Mouse (Mus musculus) embryonic facial prominence, embryonic 11.5 days (tissue): ENCODE results near the gene Hs6st1. TPM values are rescaled to one million over a fixed set of nuclear protein-coding genes. Genes with fewer than 3 reads are reported as not detected.

ENCODE experiments used
- ATAC-seq: fragments of 200-750 bp; cut with Nextera tagmentation; replicated peaks from 2 replicates; pipeline ENCODE4 v1.8.0; 2017; ENCODE audit warnings: low read depth; ENCODE audit not compliant: insufficient number of reproducible peaks, low FRiP score, low TSS enrichment
- DNase-seq: peaks from one replicate; pipeline ENCODE4 v3.0.0-alpha.2; 2015; ENCODE audit warnings: low spot score
- H3K27ac ChIP-seq: fragments of 300-500 bp; sonication (generic); replicated peaks from 2 replicates; pipeline ENCODE4 v1.5.1; 2014; ENCODE audit warnings: mild to moderate bottlenecking, low read depth, low read length, control low read depth
- H3K27me3 ChIP-seq: fragments of 300-500 bp; sonication (generic); 2 replicates; pipeline ENCODE4 v1.6.1; 2014; ENCODE audit warnings: mild to moderate bottlenecking, low read length, moderate library complexity, mixed read lengths; ENCODE audit not compliant: control insufficient read depth, insufficient read depth
- H3K36me3 ChIP-seq: fragments of 300-500 bp; sonication (generic); replicated peaks from 2 replicates; pipeline ENCODE4 v1.6.1; 2014; ENCODE audit warnings: low read depth, mild to moderate bottlenecking, low read length, moderate library complexity, mixed read lengths; ENCODE audit not compliant: control insufficient read depth, insufficient read depth
- H3K4me1 ChIP-seq: fragments of 300-500 bp; sonication (generic); 2 replicates; pipeline ENCODE4 v1.6.1; 2014; ENCODE audit warnings: low read length, mixed read lengths; ENCODE audit not compliant: control insufficient read depth, insufficient read depth
- H3K4me2 ChIP-seq: fragments of 300-500 bp; sonication (generic); 2 replicates; pipeline ENCODE4 v1.6.1; 2014; ENCODE audit warnings: low read depth, mild to moderate bottlenecking, control low read depth, low read length, moderate library complexity
- H3K4me3 ChIP-seq: fragments of 300-500 bp; sonication (generic); 2 replicates; pipeline ENCODE4 v1.5.1; 2014; ENCODE audit warnings: low read depth, low read length, control low read depth
- H3K9ac ChIP-seq: fragments of 300-500 bp; sonication (generic); replicated peaks from 2 replicates; pipeline ENCODE4 v1.6.1; 2014; ENCODE audit warnings: mild to moderate bottlenecking, control low read depth, low read length
- H3K9me3 ChIP-seq: fragments of 300-500 bp; sonication (generic); replicated peaks from 2 replicates; pipeline ENCODE4 v1.6.1; 2016; ENCODE audit warnings: mild to moderate bottlenecking, low read length, inconsistent platforms, mixed read lengths; ENCODE audit not compliant: control insufficient read depth
- WGBS: fragments of 180-500 bp; shearing (Covaris S2); extraction: QIAGEN DNeasy Blood & Tissue Kit; methylation state at CpG from one replicate; pipeline ENCODE4 v1.1.7; 2014; 5-methylcytosine and 5-hydroxymethylcytosine counted together
- polyA plus RNA-seq: library from polyadenylated mRNA; unstranded; fragments of >200 nt; fragmentation: Nextera tagmentation; extraction: Ambion mirVana; gene quantifications from 2 replicates; pipeline ENCODE4 v1.2.1, GENCODE M21; 2014

Hs6st1 gene
- polyA plus RNA-seq, 1 experiment from 2014 or later: 10.9 TPM

DNA sequence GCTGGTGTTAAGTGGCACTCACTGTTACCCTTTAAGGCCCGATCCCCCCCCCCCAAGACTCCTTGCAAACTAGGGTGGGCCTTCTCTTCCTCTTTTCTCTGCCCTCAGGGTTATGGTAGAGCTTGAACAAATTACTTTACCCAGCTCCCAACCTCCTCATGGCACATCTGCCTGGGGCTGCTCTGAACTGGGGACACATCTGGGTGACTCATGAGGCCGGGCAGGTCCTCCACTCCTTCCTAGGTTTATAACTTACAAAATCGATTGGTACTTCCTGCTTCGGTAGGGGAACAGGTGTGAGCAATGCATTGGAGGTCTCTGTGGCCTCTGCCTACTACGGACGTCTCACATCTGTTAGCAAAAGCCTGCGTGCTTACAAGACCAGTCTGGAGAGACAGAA lies 3.0 kb downstream of the Hs6st1 start:
- WGBS: 78% methylated on average over 7 of the region's 7 CpGs
- H3K4me2 ChIP-seq: peak overlapping the region; percentile 96; the same call in 1 of the 2 replicates
- H3K27ac ChIP-seq: no peak overlapping the region
- H3K27me3 ChIP-seq: peaks cover 6% of the 10 kb centered on the region; the same call in 1 of the 2 replicates
- H3K4me1 ChIP-seq: peaks cover 3% of the 10 kb centered on the region
- DNase-seq (no peak), ATAC-seq (no peak)
- H3K9me3 ChIP-seq: no peaks in the 10 kb centered on the region
- no peak overlapping the region for H3K9ac ChIP-seq
- no peak overlapping the region for H3K4me3 ChIP-seq
- no peaks in the 10 kb centered on the region for H3K36me3 ChIP-seq

GRCm38 (mm10) chr1:36071611-36072010 lies 3.4 kb downstream of the Hs6st1 start:
- no peak overlapping the region for H3K4me2 ChIP-seq
- no peaks in the 10 kb centered on the region for H3K36me3 ChIP-seq
- no peaks in the 10 kb centered on the region for H3K9me3 ChIP-seq
- no peak overlapping the region for H3K9ac ChIP-seq
- 89% methylated on average over 3 of the region's 3 CpGs for WGBS
- no peak for ATAC-seq
- H3K4me1 ChIP-seq: peaks cover 3% of the 10 kb centered on the region
- peaks cover 6% of the 10 kb centered on the region; the same call in 1 of the 2 replicates for H3K27me3 ChIP-seq
- no peak overlapping the region for H3K4me3 ChIP-seq
- DNase-seq: no peak
- H3K27ac ChIP-seq: no peak overlapping the region

DNA sequence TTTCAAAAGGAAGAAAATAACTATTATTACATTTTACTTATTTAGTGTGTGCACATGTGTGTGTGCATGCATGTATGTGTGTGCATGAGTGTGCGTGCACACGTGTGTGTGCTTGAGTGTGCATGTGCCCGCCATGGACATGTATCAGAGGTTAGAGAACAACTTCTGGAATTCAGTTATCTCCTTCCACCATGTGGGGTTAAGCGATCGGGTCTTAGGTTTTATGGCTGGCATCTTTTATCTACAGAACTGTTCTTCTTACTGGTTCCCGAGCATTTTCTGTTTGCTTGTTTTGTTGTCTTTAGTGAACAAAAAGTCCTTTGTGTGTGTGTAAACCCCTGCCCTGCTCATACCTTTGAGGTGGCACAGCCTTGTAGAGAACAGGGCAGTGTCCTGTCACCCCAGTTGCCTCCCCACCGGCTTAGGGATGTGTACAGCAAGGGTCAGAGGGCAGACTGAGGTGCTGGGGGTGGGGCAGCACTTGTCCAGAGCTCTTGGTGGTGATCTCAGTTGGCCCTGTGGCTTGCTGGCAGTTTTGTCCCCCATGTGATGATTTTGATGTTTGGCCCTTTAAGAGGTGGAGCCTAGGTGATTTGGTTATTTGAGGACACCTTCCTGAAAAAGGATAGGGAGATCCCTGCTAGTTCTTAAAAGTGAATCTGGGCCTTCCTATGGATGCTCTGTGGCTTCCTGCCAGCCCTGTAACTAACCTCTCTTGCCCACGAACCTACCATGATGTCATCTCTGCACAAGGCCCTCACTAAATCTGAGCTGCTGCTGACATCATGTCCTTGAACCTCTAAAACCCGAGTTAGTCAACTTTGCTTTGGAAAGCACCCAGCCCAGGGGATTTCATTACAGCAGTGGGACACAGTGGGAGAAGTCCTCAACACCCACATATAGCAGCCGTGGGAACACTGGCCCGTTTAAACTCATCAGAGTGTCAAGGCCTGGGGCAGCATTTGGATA lies 4.7 kb downstream of the Hs6st1 start:
- Histone ChIP-seq H3K4me3 (no peak overlapping the region), H3K9ac (no peak overlapping the region; the same call in 1 of the 2 replicates), H3K4me2 (no peak overlapping the region; the same call in 1 of the 2 replicates), H3K9me3 (no peaks in the 10 kb centered on the region), H3K4me1 (peaks cover 3% of the 10 kb centered on the region), H3K27me3 (peaks cover 6% of the 10 kb centered on the region; the same call in 1 of the 2 replicates), H3K27ac (no peak overlapping the region), H3K36me3 (no peaks in the 10 kb centered on the region)
- no peak for ATAC-seq
- no peak for DNase-seq
- WGBS: 60% methylated on average over 11 of the region's 11 CpGs

DNA sequence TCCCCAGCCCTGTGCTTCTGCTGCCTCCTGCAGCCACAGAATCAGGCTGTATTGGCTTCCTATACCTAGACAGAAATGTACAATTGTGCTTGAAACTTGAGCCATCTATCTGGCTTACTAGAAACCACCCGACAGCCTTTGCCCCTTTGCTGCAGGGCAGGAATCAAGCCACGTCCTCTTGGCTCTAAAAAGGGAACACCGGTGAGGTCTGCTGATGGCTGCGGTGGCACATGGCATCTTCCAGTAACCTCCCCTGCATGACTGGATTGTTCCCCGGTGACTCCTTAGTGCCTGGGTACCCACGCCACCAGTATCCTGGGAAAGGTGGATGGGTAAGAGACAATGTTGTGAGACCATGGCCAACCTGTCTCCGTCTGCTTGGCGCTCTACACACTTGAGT lies 5.4 kb downstream of the Hs6st1 start:
- Histone ChIP-seq H3K27me3 (peaks cover 6% of the 10 kb centered on the region; the same call in 1 of the 2 replicates), H3K36me3 (no peaks in the 10 kb centered on the region), H3K4me1 (peaks cover 3% of the 10 kb centered on the region), H3K4me2 (no peak overlapping the region; the same call in 1 of the 2 replicates), H3K27ac (no peak overlapping the region), H3K9me3 (no peaks in the 10 kb centered on the region), H3K4me3 (no peak overlapping the region), H3K9ac (no peak overlapping the region; the same call in 1 of the 2 replicates)
- DNase-seq (no peak), ATAC-seq (no peak)
- 69% methylated on average over 8 of the region's 8 CpGs for WGBS

DNA sequence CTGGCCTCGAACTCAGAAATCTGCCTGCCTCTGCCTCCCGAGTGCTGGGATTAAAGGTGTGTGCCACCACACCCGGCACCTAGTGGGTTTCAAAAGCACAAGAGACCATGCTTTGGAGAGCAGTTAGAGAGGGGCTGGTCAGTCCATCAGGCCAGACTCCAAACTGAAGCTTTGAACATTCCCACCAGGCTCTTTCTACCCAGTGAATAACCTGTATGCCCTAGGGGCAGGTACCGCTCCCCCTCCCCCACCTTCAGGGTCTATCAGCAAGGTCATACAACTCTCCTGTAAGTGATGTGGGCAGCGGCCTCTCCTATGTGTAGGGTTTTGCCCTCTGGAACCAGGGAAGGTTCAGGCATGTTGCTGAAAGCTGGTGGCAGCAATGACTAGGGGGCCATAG lies 6.0 kb downstream of the Hs6st1 start:
- DNase-seq (no peak), ATAC-seq (no peak)
- 89% methylated on average over 4 of the region's 5 CpGs for WGBS
- Histone ChIP-seq H3K36me3 (no peaks in the 10 kb centered on the region), H3K4me1 (peaks cover 3% of the 10 kb centered on the region), H3K9ac (no peak overlapping the region), H3K27me3 (peaks cover 3% of the 10 kb centered on the region; the same call in 1 of the 2 replicates), H3K9me3 (no peaks in the 10 kb centered on the region), H3K4me2 (no peak overlapping the region), H3K4me3 (no peak overlapping the region), H3K27ac (no peak overlapping the region)

DNA sequence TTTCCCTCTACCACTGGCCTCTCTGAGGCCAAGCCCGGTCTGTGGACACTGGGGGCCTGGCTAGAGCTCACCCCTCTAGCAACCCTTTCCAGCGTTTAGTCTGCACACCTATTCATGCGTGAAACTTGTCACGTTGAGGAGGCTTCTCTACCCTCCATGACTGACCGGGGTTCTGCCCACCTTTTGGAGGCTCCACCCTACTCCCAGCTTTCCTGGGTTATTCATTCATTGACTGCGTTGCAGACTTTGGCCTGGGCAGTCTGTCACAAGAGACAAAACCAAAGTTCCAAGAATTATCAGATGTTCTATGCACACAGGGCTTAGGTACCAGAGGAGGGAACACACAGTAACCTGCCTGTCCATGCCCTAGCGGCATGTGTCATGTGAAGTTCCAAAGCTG lies 6.8 kb downstream of the Hs6st1 start:
- Histone ChIP-seq H3K9me3 (no peaks in the 10 kb centered on the region), H3K27me3 (no peaks in the 10 kb centered on the region), H3K4me2 (no peak overlapping the region), H3K36me3 (no peaks in the 10 kb centered on the region), H3K4me1 (peaks cover 3% of the 10 kb centered on the region), H3K27ac (no peak overlapping the region), H3K4me3 (no peak overlapping the region), H3K9ac (no peak overlapping the region)
- no peak for DNase-seq
- no peak for ATAC-seq
- WGBS: 87% methylated on average over 7 of the region's 7 CpGs

- Histone ChIP-seq H3K4me1 (peaks cover under 1% of the 10 kb centered on the region), H3K4me2 (no peak overlapping the region), H3K36me3 (no peaks in the 10 kb centered on the region), H3K27ac (no peak overlapping the region), H3K9me3 (no peaks in the 10 kb centered on the region), H3K4me3 (no peak overlapping the region), H3K9ac (no peak overlapping the region), H3K27me3 (no peaks in the 10 kb centered on the region)
- WGBS: 85% methylated on average over 5 of the region's 5 CpGs
- DNase-seq (no peak), ATAC-seq (no peak)
Measured at GRCm38 (mm10) chr1:36075652-36076051, 7.5 kb downstream of the Hs6st1 start.

GRCm38 (mm10) chr1:36077084-36077483 lies 8.9 kb downstream of the Hs6st1 start:
- Histone ChIP-seq H3K36me3 (no peaks in the 10 kb centered on the region), H3K27ac (no peak overlapping the region), H3K27me3 (no peaks in the 10 kb centered on the region), H3K4me3 (no peak overlapping the region), H3K4me2 (no peak overlapping the region), H3K4me1 (no peaks in the 10 kb centered on the region), H3K9me3 (no peaks in the 10 kb centered on the region), H3K9ac (no peak overlapping the region)
- no peak for ATAC-seq
- DNase-seq: no peak
- WGBS: 81% methylated on average over 6 of the region's 6 CpGs
